Mouse (Mus musculus) embryonic fibroblast, embryonic 13.5 days (primary cell): ENCODE measurements around the gene Epb41l2.

ENCODE experiments used
- CTCF ChIP-seq: IDR thresholded peaks from 2 replicates; pipeline ENCODE4 v1.5.1; 2011; ENCODE audit warnings: mild to moderate bottlenecking, control low read depth, low read length, moderate library complexity, borderline replicate concordance; ENCODE audit not compliant: insufficient read depth
- POLR2A ChIP-seq: IDR thresholded peaks from 2 replicates; pipeline ENCODE4 v1.6.1; 2011; ENCODE audit warnings: low read depth, mild to moderate bottlenecking, control low read depth, low read length, moderate library complexity

DNA sequence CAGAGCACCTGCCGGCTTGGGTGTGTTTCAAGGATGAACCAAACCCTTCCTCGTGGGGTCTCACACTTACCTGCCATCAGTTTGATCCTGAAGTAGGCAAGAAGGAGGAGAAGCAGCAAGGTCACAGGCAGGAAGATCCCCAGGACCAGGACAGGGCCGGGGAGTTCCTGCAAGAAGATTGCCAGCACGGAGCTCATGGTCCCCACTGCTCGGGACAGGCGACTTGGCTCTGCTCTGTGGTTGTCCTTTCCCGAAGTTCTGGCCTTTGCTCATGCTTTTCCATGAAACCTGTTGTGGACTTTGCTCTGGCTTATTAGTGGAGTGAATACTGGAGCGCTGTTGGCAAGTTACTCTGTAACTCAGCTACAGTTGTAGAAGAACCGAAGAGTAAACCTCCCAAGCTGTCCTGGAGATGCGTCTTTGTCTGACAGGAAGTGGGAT, 176.3 kb downstream of the Epb41l2 start, which contains the start of gene Smlr1:
- TF ChIP-seq POLR2A = no peak
- TF ChIP-seq CTCF = no peak
